Mouse (Mus musculus) hindbrain, postnatal 0 days (tissue): ENCODE results near the gene Rptor. TPM values are rescaled to one million over a fixed set of nuclear protein-coding genes. Genes with fewer than 3 reads are reported as not detected.
A peak's percentile ranks its signal among the peaks of the same experiment; 100 is the strongest.

Source experiments
- ATAC-seq: fragments of 200-750 bp; cut with Nextera tagmentation; 2 replicates; pipeline ENCODE4 v1.8.0; 2017; ENCODE audit warnings: mild to moderate bottlenecking, moderate TSS enrichment, moderate library complexity
- DNase-seq: peaks from one replicate; pipeline ENCODE4 v3.0.0-alpha.2; 2015; ENCODE audit warnings: low spot score
- H3K27ac ChIP-seq: fragments of 300-500 bp; sonication (generic); 2 replicates; pipeline ENCODE4 v1.5.1; 2014; ENCODE audit warnings: mild to moderate bottlenecking
- H3K27me3 ChIP-seq: fragments of 300-500 bp; sonication (generic); 2 replicates; pipeline ENCODE4 v1.6.1; 2014; ENCODE audit warnings: low read length, mixed read lengths; ENCODE audit not compliant: insufficient read depth
- H3K36me3 ChIP-seq: fragments of 300-500 bp; sonication (generic); 2 replicates; pipeline ENCODE4 v1.6.1; 2014; ENCODE audit warnings: low read length, mixed read lengths; ENCODE audit not compliant: insufficient read depth
- H3K4me1 ChIP-seq: fragments of 300-500 bp; sonication (generic); 2 replicates; pipeline ENCODE4 v1.6.1; 2014; ENCODE audit warnings: antibody characterized with exemption, low read length, mixed read lengths; ENCODE audit not compliant: insufficient read depth
- H3K4me2 ChIP-seq: fragments of 300-500 bp; sonication (generic); 2 replicates; pipeline ENCODE4 v1.6.1; 2014; ENCODE audit warnings: low read depth, mild to moderate bottlenecking, low read length, moderate library complexity, mixed read lengths
- H3K4me3 ChIP-seq: fragments of 300-500 bp; sonication (generic); 2 replicates; pipeline ENCODE4 v1.5.1; 2014; ENCODE audit warnings: low read length
- H3K9ac ChIP-seq: fragments of 300-500 bp; sonication (generic); replicated peaks from 2 replicates; pipeline ENCODE4 v1.6.1; 2014; ENCODE audit warnings: mild to moderate bottlenecking, low read length, moderate library complexity, mixed read lengths
- H3K9me3 ChIP-seq: fragments of 300-500 bp; sonication (generic); 2 replicates; pipeline ENCODE4 v1.6.1; 2016; ENCODE audit warnings: low read length, mixed read lengths
- CTCF ChIP-seq: IDR thresholded peaks from 2 replicates; pipeline ENCODE4 v1.5.1; 2016; ENCODE audit warnings: antibody characterized with exemption, control low read depth, low read depth
- WGBS: fragments of 180-500 bp; shearing (Covaris S2); extraction: QIAGEN DNeasy Blood & Tissue Kit; methylation state at CpG from one replicate; pipeline ENCODE4 v1.1.7; 2014; 5-methylcytosine and 5-hydroxymethylcytosine counted together
- polyA plus RNA-seq: library from polyadenylated mRNA; unstranded; fragments of >200 nt; fragmentation: Nextera tagmentation; extraction: Ambion mirVana; gene quantifications from 2 replicates; pipeline ENCODE4 v1.2.1, GENCODE M21; 2015
- total RNA-seq: library from RNA; depleted of rRNA; stranded (reverse); fragments of >200 nt; gene quantifications from 2 replicates; pipeline ENCODE4 v1.2.3, GENCODE M21; 2014

The Rptor gene
- total and polyA plus RNA-seq, 2 experiments from 2014 or later, result 8.7 to 69.0 TPM

- Histone ChIP-seq H3K9ac (no peak overlapping the region), H3K4me2 (no peak overlapping the region), H3K9me3 (no peaks in the 10 kb centered on the region), H3K27me3 (no peaks in the 10 kb centered on the region), H3K27ac (no peak overlapping the region), H3K4me3 (no peak overlapping the region), H3K36me3 (no peaks in the 10 kb centered on the region), H3K4me1 (peaks cover 6% of the 10 kb centered on the region)
- DNase-seq (no peak), ATAC-seq (no peak)
- TF ChIP-seq CTCF, result no peak
- WGBS, result 81% methylated on average over 5 of the region's 5 CpGs
These were observed 128.7 kb downstream of the Rptor start for GRCm38 (mm10) chr11:119731382-119731781.

- ATAC-seq (no peak), DNase-seq (no peak)
- Histone ChIP-seq H3K4me1 (peaks cover 6% of the 10 kb centered on the region), H3K9me3 (no peaks in the 10 kb centered on the region), H3K27me3 (no peaks in the 10 kb centered on the region), H3K36me3 (no peaks in the 10 kb centered on the region), H3K4me3 (no peak overlapping the region), H3K27ac (no peak overlapping the region), H3K4me2 (no peak overlapping the region), H3K9ac (no peak overlapping the region)
- WGBS, result 90% methylated on average over 1 of the region's 1 CpGs
- TF ChIP-seq CTCF, result no peak
These were observed 129.7 kb downstream of the Rptor start for GRCm38 (mm10) chr11:119732362-119732761.

DNA sequence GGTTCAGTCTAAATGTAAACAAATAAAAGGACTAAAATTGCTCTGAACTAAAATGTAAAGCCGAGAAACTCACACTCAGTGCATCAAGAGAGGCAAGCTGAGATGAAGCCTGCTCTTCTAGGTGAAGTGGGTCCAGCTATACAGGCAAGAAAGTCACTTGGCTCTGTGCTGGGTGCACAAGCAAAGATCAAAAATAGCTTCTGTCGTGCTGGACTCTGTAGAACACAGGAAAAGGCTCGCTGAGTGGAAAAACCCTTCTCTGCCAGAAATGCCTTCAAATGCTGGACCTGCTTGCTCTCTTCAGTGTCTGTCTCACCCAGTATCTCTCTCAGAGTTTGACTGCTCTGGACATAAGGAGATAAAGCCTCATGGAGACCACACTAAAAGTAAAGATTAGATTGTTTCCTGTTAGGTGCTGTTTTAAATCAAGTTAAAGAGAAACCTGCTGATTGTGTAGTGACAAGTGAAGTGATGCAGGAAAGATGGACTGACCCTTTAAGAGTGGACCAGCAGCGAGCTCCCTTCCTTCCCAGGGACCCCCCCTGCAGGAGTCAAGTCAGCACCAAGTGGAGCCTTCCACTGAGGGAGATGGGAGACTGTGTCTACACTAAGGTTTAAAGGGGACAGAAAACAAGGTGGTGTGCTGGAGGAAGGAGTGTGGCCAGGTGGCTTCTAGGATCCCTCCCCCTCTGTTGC lies 130.4 kb downstream of the Rptor start:
- H3K4me1 ChIP-seq, result peaks cover 6% of the 10 kb centered on the region
- DNase-seq, result no peak
- no peaks in the 10 kb centered on the region for H3K36me3 ChIP-seq
- H3K27me3 ChIP-seq, result no peaks in the 10 kb centered on the region
- no peak for ATAC-seq
- no peak for TF ChIP-seq CTCF
- 68% methylated on average over 4 of the region's 4 CpGs for WGBS
- H3K4me3 ChIP-seq, result no peak overlapping the region
- H3K4me2 ChIP-seq, result no peak overlapping the region
- no peak overlapping the region for H3K9ac ChIP-seq
- H3K27ac ChIP-seq, result no peak overlapping the region
- no peaks in the 10 kb centered on the region for H3K9me3 ChIP-seq

GRCm38 (mm10) chr11:119733657-119733990 lies 130.9 kb downstream of the Rptor start:
- no peak for TF ChIP-seq CTCF
- WGBS, result 90% methylated on average over 7 of the region's 7 CpGs
- ATAC-seq (no peak), DNase-seq (no peak)
- Histone ChIP-seq H3K27ac (no peak overlapping the region), H3K9ac (no peak overlapping the region), H3K36me3 (no peaks in the 10 kb centered on the region), H3K4me2 (no peak overlapping the region), H3K9me3 (no peaks in the 10 kb centered on the region), H3K27me3 (no peaks in the 10 kb centered on the region), H3K4me3 (no peak overlapping the region), H3K4me1 (peaks cover 6% of the 10 kb centered on the region)

- WGBS, result 82% methylated on average over 2 of the region's 2 CpGs
- peaks cover 6% of the 10 kb centered on the region for H3K4me1 ChIP-seq
These were observed 132.4 kb downstream of the Rptor start for GRCm38 (mm10) chr11:119735152-119735551.

DNA sequence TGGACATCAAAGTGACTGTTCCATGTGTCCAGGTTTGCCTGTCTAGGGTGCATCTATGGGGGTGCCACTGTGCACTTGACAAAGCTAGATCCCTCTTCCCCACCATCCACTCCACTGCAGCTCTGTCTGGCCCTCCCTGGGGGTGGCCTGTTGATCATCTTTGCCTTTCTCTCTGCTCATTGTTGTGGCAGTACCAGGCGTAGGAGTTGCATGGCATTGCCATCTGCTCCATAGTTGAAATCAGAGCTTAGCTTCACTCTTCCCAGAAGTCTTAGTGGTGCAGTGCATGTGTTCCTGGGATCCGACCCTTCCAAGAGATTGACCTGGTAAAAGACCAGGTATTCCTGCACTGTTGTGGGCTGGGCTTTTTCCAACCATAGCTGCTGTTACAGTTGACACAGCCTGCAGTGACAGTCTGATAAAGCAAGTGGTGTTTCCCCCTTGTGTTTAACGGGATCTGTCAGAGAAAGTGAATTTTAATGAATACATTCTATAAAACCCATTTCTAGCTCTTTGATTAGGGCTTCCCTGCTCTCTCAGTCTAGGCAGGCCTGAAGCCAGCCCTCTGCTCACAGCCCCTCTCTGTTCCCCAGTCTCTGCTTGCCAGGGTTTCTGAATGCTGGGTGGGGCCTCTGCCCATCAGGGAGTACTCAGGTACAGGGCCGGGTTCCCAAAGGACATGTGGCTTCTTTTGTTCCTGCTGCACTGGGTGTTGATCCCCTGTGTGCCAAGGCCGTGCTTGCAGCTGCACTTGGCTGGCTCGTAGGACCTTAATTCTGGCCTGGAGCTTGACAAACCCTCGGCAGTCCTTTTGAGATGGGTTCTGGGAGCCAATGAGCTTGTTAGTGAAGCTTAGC lies 136.5 kb downstream of the Rptor start:
- DNase-seq, result peak; percentile 32

More at GRCm38 (mm10) chr11:119735152-119735551, 132.4 kb downstream of the Rptor start:
- H3K4me3 ChIP-seq, result no peak overlapping the region
- no peak for TF ChIP-seq CTCF
- no peaks in the 10 kb centered on the region for H3K9me3 ChIP-seq
- H3K27me3 ChIP-seq, result no peaks in the 10 kb centered on the region
- H3K4me2 ChIP-seq, result no peak overlapping the region
- H3K9ac ChIP-seq, result no peak overlapping the region
- no peaks in the 10 kb centered on the region for H3K36me3 ChIP-seq
- DNase-seq (no peak), ATAC-seq (no peak)
- H3K27ac ChIP-seq, result no peak overlapping the region

More for the DNA sequence above, 136.5 kb downstream of the Rptor start:
- peaks cover 14% of the 10 kb centered on the region for H3K4me1 ChIP-seq
- H3K27me3 ChIP-seq, result no peaks in the 10 kb centered on the region
- ATAC-seq, result peak; percentile 47; the same call in 1 of the 2 replicates
- WGBS, result 46% methylated on average over 7 of the region's 7 CpGs
- H3K27ac ChIP-seq, result no peak overlapping the region
- H3K9me3 ChIP-seq, result no peaks in the 10 kb centered on the region
- H3K9ac ChIP-seq, result no peak overlapping the region
- H3K36me3 ChIP-seq, result no peaks in the 10 kb centered on the region
- no peak for TF ChIP-seq CTCF
- no peak overlapping the region for H3K4me3 ChIP-seq
- H3K4me2 ChIP-seq, result no peak overlapping the region
